Mouse (Mus musculus) heart, adult 11 months (tissue): ENCODE measurements around the gene Col26a1.

Experiments
- DNase-seq: peaks from one replicate; pipeline ENCODE4 v3.0.0; 2022

Col26a1 gene

DNA sequence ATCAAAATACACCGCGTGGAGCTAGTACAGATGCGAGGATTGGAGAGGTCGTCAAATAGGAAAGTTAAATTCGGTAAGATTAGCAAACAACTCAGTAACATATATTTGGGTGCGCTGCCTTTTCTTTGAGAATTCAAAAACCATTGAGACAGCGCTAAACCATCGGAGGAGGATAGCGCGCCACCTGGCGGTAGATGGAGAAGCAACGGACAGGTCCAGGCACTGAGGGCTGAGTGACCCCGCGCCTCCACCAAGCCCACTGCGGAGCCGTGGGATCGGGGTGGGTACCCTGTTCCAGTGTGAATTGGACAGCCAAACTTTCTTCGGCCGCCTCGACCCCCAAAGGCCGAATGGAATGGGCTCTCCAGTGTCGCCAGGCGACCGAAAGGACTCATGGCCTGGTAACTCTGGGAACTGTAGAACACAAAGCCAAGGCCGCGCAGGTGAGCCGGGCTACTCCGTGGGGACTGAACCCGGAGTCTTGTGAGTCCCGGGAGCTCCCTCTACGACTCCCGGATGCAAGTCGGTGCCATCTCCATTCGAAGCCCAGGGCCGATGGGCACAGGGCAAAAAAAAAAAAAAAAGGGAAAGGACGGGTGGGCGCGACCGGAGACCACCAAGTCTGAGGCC, 1.5 kb downstream of the Col26a1 start:
- peak; percentile 91 for DNase-seq

DNA sequence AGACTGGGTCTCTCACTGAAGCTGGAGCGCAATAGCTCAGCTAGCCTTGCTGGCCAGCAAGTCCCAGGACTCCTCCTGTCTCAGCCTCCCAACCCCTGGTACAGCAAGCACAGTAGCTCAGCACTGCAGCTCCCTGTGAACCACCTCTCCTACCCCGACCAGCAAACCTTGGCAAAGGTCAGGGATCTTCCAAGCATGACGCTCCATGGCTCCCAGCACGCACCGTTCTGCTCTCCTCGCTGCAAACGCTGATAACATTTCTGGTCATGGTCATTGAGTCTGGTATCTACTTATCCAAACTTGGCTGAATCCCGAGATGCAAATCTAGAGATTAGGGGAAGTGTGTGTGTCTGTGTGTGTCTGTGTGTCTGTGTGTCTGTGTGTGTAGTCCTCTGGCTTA, 2.9 kb downstream of the Col26a1 start:
- DNase-seq, result no peak

DNA sequence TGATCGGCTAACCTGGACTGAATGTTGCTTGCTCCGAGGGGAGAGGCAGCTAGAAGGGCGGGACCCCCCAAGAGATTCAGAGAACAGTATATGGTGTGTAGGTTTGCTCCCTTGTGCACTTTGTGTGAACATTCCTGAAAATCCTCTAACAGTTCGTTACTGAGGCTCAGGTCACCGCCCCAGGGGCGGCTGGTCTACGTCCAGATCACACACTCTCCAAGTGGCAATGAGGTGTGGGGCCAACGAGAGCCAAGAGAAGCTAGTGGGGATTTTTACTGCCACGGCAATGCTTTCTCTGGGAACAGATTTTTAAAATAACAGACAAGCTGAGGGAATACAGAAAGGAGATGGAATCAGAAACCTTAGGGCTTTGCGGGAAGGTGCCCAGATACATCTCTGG, 8.7 kb downstream of the Col26a1 start:
- no peak for DNase-seq

DNA sequence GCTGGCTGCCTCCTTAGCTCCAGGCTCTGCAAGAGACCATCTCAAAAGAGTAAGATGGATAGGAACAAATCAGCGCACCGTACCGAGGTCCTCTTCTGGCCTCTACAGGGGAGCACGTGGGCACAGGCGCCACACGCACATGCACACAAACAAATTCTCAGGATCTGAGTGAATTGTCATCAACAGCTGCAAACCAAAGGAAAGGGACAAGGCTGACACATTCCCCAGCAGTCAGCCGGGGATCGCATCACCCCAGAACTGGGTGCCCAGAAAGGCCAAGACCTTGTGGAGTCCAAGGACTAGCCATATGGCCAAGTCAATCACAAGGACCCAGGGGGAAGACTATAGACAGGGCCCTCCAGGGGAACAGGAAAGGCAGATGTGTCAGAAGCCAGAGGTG, 10.6 kb downstream of the Col26a1 start:
- DNase-seq, result no peak

DNA sequence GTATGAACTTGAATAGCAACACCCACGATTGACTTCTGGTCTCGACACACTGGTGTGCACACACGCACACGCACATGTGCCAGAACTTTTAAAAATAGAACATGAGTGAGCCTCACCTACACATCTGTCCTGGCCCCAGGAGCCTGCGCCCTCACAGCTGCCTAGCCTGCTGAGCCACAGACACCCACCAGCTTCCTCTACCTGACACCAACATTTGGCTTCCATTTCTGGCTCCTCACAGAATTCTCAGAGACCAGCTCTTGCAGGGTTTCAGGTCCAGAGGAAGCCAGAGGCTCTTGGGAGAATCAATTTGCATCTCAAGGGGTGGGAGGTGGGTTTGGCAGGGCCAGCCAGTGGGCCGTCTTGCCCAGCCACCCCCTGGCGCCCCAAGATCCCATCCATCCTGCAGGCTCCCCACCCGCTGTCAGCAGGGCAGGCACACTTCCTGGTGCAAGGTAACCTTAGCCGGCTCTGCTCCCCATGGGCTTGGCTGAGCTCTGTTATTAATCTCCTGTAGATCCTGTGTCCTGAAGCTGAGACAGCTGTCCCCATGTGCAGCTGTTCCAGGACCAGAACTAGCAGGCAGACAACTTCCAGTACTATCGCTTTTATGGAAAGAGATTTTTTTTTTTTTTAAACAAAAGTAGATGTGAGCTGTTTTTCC, 13.4 kb downstream of the Col26a1 start:
- no peak for DNase-seq

DNA sequence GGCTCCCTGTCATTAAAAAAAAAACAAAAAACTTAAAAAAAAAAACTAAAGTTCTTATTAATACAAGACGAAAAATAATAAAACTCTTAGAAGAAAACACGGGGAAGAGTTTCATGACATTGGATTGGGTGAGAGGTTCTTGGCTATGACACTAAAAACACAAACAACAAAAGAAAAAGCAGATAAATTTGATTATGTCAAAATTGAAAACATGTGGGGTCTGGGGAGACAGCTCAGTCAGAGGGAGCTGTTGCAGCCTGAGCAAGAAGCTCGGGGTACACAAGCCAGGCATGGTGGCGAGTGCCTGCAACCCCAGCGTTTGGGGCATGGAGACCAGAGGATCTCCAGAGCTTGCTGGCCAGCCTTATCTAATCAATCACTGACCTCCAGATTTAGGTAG, 15.3 kb downstream of the Col26a1 start:
- DNase-seq, result no peak

DNA sequence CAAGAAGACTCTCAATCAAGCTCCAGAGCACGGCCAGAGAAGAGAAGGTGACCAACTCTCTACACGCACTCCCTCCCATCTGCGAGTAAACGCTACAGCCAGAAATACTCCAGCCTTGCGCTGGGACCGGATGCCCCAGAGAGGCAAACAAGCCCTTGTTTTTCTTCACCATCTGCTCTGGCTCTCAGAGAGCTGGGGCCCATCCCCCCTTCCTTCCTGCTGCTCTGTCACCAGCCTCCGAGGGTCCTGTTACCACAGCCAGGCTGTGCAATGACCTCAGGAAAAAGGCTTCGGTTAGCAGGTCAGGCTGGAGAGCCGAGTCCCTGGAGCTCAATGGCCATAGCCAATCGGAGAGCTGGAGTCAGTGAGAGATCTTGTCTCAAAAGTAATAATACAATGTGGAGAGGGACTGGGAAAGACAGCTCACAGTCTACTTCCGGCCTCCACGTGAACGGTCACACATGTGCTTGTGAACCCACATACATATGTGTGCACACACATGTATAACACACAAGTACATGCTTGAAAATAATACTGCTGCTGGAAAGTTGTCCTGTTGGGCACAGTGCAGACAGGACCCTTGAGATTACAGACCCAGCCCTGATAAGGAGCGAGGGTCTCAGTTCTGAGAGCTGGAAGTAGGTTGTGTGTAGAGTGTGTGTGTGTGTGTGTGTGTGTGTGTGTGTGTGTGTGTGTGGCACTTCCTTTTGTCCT, 18.9 kb downstream of the Col26a1 start:
- peak; percentile 98 for DNase-seq

DNA sequence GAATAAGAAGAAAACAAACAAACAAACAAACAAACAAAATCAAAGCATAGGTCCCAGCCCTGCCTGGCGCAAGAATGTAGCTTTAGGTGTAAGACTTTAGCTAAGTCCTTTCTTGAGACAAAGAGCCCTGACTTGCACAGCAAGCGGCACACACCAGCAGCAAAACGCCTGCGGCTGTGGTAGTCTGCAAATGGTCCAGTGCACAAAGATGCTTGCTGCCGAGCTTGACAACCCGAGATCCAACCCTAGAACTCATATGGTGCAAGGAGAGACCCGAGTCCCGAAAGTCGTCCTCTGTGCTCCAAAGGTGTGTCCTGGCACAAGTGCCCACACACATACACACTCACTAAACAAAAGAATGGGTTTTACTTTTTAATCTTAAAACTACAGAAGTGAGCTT, 19.7 kb downstream of the Col26a1 start:
- DNase-seq, result no peak

DNA sequence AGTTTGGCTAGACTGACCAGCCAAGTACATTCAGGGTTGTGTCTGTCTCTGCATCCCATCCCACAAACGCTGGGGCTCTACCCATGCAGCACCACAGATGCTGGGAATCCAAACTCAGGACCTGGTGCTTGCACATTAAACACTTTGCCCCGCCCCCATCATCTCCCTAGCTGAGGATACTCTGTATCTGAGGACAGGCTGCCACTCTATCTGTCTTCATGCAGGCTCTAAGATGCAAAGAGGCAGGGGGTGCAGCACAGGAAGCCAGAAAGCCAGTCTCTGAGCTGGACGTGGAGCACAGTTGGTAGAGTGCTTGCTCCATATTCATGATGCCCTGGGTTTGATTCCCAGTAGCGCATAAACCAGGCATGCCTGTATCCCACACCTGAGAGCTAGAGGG, 20.2 kb downstream of the Col26a1 start:
- DNase-seq, result no peak

DNA sequence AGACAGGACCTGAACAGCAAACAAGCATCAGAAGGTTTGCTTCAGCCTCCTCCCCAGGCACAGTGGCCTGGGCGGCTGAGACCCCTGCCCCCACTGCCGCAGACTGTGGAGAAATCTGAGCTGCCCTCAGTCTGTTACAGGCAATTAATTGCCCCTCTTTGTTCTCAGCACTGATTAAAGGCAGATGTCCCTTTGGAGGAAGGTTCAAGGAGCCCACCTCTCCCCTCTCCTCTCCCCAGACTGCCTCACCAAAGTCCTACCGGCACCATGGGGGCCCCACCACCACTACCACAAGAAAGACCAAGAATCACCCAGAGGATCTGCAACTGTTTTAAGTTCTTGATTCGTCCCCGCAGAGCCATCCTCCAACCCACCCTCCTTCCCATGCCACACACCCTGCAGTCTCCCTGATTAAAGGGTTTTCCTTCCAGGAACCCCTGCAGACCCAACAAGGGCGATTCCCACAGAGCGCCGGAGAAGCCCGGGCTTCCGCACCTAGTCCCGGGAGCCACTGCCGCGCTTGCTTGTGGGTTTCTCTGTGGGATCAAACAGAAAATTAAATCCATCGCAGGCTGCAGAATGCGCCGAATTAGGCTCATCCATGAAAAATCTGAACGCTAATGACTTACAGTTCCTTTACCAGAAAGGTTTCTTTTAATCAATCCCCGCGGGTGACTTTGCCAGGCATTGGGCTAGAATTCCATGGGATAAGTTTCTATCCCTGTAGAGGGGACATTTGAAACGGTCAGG, 21.6 kb downstream of the Col26a1 start:
- DNase-seq, result no peak

DNA sequence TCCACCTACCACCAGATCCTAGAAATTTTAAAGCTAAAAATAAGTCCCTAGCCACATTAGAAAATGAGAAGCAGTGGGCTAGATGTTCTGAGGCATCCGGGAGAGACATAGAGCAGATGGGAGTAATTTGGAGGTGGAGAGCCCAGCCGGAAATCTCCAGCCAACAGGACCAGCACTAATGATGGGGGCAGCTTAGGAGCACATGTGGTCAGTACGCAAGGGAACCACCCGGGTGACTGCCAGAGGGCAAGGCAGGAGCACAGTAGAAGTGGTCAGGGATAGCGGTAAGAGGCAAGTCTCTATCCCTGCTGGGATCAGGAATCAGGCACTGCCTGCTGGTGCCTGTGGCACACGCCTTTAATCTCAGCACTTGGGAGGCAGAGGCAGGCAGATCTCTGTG, 32.3 kb downstream of the Col26a1 start:
- no peak for DNase-seq

DNA sequence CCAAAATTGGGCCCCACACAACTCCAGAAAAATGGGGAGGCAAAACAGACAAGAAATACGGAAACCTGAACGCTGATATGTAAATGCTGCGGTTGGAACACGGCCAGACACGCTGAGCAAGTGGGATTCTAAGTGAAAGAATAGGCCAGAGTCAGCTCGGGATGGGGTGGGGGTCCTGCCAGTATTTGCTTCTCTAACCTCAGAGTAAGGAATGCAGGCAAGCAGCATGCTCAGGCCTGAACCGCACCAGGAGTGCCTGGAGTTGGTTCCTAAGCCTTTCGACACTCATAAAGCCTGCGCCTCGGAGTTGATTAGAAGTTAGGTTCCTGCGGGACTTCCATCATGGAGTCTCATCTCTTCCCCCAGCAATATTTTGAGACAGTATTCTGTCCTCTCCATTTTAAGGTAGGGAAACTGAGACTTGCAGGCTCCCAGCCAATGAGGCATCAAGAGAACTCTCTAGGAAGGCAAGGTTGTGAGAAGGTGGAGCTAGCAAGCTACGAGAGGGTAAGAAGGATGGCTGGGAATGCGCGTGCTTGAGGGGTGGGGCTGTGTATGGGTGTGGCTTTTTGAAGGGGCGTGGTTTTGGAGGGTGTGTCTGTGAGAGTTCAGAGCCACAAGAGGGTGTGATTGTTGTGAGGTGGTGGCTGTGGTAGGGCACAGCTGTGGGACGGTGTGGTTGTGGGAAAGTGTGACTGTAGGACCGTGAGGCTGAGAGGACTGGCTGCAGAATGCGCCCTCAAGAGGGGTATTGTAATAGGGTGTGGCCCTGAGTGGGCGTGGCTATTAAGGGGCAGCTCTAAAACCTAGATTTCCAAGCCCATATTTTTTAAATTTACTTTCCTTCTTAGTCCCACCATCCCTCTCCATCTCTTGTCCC, 36.4 kb downstream of the Col26a1 start:
- no peak for DNase-seq

DNA sequence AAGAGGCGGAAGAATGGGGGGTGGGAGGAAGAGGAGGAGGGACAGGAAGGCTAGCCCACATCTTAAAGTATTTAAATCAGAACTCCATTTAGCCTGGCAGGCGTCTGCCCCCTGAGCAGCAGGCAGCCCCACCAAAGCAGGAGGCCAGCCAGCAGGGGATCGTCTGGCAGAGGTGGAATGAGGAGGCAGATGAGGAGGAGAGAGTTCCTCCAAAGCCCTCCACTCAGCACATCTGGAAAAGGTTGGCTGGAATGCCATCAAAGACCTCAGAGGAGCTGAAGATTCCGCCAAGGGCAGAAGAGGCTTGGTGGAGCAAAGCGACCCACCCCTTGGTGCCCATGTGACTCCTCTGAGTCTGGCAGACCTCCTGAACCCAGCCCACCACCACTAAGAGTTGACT, 39.1 kb downstream of the Col26a1 start:
- no peak for DNase-seq

DNA sequence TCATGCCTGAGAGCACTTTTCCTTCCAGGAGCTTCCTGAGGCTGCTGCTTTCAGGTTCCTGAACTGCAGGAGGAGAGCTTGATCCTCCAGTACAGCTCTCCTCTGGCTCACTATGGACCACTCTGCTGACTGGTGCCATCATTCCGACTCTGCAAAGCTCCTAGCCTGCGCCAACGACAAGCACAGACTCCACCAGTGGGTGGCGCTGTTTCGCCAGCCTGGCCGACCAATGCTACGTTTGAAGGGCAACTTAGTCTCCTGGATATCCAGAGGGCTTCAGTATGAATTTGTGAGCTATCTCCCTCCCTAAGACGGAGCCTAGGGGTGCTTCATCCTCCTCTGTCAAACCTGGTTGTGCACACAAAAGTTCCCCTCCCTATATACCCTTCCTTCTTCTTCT, 43.0 kb downstream of the Col26a1 start:
- no peak for DNase-seq

DNA sequence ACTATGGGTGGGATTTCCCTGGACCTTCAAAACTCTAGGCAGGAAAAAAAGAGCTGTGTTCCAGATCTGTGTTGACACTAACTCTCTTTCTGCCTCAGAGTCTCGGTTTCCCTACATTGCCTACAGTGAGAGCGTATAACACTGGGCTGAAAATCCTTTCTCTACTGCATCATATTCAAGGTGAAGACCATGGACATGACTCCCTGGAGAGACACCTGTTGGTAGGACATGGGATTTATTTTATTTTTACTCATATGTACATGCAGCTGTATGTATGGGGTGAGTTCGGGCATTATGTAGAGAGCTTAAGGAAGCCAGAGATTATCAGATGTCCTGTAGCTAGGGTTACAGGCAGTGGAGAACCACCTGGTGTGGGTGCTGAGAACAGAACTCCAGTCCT, 50.0 kb downstream of the Col26a1 start:
- no peak for DNase-seq

DNA sequence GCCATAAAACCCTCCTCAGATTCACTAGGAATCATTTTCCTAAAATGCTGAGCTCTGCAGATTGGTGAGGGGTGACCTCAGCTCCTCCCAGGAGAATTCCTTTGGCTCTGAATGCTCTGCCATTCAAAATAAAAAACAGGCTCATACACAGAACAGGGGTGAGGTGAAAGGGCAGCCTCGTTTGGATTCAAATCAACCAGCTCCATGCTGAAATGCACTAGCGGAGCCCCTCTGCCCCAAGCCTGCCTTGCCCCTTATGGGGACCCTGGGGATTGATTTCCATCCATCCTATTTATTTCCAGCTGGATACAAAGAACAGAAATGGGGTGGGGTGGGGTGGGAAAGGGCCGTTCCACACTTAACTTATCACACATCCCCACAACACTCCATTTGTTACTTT, 52.9 kb downstream of the Col26a1 start:
- no peak for DNase-seq

DNA sequence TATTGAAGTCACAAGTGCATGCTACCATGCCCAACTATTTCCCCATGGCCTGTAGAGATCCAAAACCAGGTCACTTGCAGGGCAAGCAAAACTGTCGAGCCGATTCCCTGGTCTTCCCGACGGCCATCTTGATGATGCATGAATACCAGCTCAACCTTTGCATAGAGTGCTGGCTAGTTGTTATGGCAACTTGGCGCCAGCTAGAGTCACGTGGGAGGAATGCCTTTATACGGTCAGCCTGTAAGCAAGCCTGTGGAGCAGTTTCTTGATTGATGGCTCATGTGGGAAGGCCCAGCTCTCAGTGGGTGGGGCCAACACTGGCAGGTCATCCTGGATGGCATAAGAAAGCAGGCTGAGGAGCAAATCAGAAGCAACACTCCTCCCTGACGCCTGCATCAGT, 61.0 kb downstream of the Col26a1 start:
- DNase-seq, result no peak

DNA sequence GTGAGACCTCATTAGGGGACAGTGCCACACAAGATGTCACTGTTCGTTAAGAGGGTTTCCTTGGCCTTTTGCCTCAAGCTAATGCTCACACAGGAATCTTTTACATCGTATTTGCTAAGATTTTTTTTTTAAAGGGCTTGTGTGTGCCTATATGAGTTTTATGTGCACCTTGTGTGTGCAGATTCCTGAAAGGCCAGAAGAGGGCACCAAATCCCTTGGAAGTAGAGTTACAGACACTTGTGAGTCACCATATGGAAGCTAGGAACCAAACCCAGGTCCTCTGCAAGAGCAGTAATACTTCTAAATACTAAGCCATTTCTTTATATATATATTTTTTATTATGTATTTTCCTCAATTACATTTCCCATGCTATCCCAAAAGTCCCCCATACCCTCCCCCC, 62.1 kb downstream of the Col26a1 start:
- no peak for DNase-seq

DNA sequence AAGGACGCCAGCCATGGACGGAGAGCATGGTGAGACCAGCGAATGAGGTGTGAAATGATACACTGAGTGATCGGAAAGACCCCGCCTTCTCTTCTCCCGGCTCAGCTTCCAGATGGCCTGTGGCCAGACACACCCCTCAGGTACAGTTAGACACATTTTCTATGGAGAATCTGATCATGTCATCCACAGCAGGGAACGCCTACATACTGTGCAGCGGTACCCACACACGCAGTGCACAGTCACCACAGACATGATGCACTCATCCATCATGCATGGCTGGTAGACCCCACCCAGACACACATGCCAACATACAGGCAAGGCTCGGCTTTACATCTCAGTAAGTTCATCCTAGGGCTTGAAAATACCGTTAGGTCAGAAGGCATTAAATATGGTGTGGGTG, 63.3 kb downstream of the Col26a1 start:
- DNase-seq, result no peak

DNA sequence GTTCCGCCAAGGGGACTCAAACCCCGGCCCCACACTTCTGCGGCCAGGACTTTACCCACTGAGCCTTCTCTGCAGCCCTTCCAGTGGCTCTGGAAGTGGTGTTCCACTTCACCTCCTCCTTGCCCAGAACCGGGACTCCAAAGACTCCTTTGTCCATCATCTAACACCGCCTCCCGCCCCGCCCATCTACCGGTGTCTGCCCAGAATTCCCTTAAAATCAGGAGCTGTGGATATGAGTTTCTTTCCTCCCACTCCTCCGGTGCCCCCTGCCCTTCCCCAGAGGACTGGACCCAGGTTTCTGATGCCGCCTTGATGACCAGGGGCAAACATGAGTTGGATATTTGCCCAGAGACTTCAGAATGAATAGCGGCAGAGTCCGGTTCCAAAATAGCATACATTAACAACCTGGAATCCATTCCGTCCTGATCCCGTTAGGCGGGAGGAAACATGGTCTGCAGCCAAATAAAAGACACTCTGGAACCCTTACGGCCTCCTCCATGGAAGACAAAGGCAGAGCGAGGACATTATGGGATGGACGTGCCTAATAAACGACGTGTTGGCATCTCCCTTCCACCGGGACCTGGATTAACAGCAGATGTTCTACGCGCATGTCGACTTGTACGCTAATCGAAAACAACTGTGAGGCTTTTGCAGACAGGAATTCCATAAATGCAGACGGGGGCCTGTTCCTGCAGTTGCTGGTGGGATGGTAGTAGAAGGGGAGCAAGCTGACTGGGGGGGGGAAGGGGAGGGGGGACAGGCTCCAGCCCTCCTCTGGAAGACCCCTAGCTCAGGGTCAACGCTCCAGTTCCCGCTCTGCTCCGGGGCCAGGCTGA, 72.3 kb downstream of the Col26a1 start:
- no peak for DNase-seq

DNA sequence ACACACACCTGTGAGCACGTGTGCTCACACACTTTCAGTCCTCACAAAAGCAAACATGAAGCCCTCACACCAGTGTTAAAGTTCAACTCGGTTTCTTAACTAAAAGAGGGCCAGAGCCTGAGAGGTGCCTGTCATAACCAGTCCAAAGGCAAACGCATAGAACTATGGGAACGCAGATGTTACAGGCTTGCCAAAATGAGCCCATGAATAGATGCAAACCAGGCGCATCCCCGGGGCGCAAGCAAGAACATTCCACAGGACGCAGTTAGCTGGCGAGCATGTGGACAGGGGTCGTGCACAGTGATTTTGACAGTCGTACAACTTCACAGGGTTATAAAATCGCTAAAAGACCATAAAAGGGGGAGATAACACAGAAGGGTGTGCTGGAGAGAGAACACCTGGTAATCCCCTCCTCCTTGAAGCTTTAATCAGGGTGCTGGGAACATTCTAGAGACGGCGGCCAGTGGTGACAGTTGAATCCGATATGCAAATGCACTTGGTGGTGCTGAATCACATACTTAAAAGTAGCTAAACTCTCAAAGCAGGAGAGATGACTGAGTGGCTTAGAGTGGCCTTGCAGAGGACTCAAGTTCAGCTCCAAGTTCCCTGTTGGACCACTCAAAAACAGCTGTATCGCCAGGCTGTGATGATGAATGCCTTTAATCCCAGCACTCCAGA, 76.5 kb downstream of the Col26a1 start:
- no peak for DNase-seq
